Mouse (Mus musculus): ENCODE measurements around the gene Nmnat2.

Nmnat2 gene

GRCm38 (mm10) chr1:153125287-153126275 is 170.8 kb downstream of the Nmnat2 start:
- no peak for DNase-seq (ENCODE audit: low spot score)

DNA sequence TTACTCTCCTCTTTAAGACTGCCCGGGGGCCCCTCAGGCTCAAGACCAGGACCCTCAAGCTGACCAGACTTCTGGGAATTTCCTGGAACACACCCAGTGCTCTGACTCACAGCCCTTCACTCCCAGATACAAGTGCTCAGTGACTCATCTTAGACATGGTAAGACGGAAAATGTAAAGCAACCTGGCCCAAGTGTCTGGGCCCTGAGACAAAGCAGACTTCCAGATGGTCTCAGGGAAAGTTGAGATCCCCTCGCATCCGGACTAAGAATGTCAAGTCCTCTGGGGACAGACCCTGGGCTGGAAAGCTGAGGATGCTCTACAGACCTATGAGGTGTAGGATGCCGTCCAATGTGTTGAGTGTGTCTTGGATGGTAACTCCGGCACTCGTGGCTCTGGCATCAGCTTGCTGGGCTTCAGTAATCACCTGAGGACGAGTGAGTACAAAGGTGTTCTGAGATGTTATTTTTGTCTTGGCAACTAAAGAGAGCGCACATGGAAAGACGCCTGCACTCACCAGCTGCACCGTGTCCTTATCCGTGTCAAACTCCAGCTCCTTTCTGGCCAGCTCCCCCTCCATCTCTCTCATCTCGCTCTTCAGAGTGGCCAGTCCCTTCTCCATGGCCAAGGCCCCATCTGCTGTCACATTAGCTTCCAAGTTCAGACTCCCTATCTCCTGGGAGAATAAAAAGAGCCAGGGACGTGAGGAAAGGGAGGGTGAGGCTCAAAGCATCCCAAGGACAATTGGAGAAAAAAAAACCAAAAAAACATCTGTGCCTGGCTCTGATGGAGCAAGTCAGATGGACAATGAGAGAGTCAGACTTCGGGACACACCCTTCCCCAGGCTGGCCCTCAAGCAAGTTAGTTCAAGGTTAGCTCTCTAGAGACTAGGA is 171.9 kb downstream of the Nmnat2 start:
- DNase-seq (ENCODE audit: low spot score), result peak; percentile 47

GRCm38 (mm10) chr1:153127622-153128021 is 172.8 kb downstream of the Nmnat2 start:
- DNase-seq (ENCODE audit: low spot score), result peak; percentile 64

DNA sequence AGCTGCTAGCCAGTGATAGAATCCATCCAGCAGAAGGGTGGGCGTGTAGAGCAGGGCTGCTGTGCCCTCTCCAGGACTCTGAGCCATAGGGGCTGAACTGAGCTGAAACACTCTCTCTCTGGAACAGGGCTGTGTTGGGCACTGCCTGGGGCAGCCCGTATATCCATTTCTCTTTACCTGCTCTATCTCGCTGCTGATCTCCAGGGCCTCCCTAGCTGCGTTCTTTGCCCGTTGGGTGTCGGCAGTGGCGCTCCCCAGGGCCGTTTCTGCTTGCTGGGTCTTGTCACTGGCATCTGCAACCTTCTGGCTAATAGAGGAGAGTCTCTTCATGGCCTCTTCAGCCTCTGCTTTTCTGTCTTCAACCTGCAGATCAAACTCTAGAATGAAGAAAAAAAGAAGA is 174.0 kb downstream of the Nmnat2 start:
- DNase-seq (ENCODE audit: low spot score), result no peak

DNA sequence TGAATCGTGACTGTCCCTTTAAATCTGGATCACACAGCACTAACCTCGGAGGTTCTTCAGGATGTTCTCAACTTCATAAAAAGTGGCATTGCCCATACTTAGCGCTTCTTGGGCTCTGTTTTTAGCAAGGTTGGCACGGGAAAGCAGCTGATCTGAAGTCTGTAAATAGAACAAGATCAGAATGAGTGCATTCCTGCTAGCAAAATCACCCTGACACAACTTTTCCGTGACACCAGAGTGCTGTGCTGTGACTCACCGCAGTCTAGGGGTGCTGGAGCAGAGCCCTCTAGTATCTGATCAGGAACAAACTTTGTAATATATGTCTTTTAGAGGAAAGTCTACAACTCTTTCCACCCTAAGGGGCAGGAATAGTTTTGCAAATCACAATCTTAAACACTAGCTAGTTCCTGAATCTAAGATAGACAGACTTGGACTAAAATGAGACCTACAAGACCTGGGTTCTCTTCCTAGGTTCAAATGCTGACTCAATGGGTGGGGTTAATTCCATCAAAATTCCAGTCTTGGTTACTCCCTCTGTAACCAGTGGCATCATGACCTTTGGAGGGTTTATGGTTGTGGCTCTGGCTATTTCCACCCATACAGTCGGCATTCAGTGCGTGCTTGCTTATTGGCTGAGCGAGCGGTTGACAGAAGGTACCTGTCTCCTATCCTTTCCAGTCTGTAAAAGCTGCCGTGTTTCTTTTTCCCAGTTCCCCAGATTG is 175.4 kb downstream of the Nmnat2 start:
- DNase-seq (ENCODE audit: low spot score), result peak; percentile 79

GRCm38 (mm10) chr1:153133865-153134781 is 179.3 kb downstream of the Nmnat2 start:
- peak; percentile 57 for DNase-seq (ENCODE audit: low spot score)

DNA sequence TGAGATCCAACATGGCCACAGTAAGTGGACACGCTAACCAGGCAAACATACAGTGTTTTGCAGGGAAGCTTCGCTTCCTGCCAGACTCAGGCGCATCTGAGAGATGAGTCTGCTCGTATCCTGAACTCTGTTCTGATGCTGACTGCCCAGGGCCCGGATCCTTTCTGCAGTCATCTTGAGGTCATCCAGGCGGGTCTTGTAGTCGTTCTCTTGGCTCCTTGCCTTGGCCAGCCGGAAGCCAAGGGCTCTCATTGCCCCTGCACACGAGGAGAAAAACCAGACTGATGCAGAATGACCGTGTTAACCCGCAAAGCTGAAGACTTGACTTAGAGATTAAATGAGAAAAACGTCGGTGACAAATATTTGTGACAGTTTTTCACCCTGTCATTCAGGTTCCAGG is 181.9 kb downstream of the Nmnat2 start:
- DNase-seq (ENCODE audit: low spot score), result no peak

DNA sequence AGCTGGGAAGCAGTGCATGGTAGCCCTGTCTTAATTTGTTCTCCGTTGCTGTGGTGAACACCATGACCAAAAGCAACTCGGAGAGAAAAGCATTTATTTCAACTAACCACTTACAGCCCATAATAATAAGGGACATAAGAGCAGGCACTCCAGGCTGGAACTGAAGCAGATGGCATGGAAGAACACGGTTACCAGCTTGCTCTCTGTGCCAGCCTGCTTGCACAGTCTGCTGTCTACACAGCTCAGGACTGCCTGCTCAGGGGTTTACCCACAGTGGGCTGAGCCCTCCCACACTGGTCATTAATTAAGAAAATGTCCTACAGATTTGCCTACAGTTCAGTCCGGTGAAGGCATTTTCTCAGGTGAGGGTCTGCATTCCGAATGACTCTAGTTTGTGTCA is 183.7 kb downstream of the Nmnat2 start:
- no peak for DNase-seq (ENCODE audit: low spot score)

DNA sequence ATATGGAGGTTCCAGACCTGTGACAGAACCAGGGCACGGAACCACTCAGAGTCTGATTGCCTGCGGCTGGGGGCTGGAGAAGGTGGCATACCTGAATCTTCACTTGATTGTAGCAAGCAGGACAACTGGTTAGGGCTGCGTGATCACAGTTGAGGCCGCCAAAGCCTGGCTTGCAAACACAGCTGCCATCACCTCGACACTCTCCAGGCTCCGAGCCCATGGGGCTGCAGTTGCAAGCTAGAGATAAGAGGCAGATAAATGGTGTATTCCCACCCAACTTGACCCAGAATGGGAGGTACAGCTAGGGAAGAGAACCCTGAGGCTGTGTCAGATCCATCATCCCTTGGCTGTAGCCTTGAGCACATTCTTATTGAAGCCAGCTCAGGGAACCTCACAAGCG is 184.8 kb downstream of the Nmnat2 start:
- DNase-seq (ENCODE audit: low spot score), result no peak

GRCm38 (mm10) chr1:153140265-153140664 is 185.5 kb downstream of the Nmnat2 start:
- no peak for DNase-seq (ENCODE audit: low spot score)

DNA sequence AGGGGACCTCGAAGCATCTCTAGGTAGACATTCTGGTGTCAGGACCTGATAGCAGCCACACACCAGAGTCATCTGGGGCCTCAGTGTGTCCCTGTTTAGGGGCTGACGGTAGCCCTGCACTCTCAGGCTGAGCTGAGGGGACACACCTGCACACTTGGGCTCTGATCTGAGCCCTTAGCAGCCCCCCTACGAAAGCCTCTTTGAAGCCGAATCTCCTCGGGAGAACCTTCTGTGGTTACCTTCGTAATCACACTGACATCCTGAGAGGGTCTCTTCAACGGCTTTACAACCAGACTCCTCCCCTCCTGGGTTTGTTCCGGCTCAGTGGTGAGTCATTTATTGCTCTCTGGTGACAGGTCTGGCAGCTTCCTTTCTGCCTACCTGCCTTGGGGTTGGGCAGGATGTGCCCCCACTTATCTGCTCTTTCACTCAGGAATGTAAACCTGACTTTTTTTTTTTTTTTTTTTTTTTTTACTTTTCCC is 186.0 kb downstream of the Nmnat2 start:
- DNase-seq (ENCODE audit: low spot score), result peak; percentile 47

DNA sequence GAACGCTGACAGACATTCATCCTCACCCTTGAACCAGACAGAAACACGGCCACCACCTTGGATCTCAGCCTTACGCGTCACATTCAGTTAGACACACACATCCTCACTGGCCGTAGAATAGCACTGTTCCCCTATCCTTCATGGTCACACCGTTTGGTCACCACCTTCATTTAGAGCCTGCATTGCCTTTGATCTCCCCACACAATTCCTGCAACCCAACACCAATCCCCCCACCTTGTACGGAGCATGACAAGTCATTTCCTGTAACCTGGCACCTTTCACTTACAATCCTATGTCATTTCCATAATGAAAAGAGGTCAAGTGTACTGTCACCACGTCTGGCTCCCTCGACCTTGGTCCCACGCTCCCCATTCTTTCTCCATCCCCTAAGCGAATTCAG is 189.2 kb downstream of the Nmnat2 start:
- no peak for DNase-seq (ENCODE audit: low spot score)

DNA sequence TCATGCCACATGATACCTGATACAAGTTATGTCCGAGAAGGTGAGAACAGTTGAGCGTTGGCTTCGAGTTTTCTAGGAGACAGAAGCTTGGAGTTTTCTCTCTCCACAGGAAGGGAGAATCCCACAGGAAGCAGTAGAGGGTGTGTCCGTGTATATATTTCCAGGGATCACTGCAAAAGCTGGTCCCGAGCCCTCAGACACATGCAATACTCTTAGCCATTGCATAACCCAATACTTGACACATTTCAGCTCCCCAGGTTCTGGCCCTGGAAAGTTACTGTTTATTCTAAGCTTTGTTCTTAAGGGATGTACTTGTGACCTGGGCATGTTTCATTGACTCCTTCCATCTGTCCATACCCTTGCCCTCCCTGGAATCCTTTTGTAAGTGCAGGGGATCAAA is 191.0 kb downstream of the Nmnat2 start:
- DNase-seq (ENCODE audit: low spot score), result no peak

- DNase-seq (ENCODE audit: low spot score), result no peak
Measured at GRCm38 (mm10) chr1:153152594-153152993, 197.8 kb downstream of the Nmnat2 start.

DNA sequence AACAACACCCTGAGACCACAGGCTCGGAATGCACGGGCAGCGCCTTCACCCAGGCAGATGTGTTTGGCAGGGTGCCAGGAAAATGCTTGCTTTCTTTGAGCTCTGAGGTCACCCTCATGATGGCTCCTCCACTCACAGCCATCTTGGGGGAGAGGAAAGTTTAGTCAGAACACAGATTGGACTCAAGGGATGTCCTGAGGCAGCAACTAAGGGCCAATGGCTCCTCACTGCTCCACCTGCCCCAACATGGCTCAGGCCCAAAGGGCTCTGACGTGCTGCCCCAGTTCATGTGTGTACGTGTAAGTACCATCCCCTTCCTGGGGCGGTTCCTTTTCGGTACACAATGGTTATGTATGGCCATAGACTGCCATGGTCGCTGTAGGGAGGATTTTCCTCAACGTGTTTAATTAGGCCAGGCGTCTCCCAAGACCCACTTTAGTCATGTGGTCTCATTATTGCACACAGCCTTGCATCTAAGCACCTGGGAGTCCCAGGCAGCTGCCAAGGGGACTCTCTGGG is 198.9 kb downstream of the Nmnat2 start:
- DNase-seq (ENCODE audit: low spot score), result no peak

DNA sequence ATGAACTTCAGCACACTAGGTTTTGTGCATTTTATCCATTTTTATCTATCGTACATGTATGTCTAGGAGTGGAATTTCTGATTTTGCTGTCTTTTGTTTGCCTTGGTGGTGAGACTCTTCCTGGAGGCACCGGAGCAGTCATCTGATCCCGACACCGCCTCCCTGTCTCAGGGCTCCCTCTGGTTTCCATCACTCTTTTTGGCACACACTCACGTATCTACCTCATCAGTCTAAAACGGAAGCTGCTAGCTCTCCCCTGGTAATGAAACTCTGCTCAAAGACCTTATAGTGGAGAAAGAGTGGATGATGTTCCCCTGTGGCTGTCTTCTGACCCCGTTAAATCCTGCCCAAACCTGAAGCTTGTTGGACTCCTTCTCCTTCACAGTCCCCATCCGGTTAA is 200.6 kb downstream of the Nmnat2 start:
- no peak for DNase-seq (ENCODE audit: low spot score)

GRCm38 (mm10) chr1:153157021-153157623 is 202.3 kb downstream of the Nmnat2 start:
- DNase-seq (ENCODE audit: low spot score), result peak; percentile 31

DNA sequence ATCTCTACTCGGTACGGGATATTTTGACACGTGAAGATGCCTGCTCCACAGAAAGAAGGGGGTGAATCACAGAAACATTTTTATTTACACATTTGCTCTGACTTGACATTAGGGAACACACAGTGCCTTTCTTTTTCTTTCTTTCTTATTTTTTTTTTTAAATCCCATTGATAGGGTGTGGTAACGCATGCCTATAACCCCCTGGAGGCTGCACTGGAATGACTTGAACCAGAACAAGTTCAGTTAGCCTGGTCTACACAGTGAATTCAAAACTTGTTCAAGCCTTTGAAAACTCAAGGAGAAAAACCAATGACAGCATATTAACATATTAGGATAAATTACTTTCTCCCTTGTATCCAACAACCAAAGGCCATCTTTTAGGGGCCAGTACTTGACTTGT is 204.3 kb downstream of the Nmnat2 start:
- DNase-seq (ENCODE audit: low spot score), result no peak

DNA sequence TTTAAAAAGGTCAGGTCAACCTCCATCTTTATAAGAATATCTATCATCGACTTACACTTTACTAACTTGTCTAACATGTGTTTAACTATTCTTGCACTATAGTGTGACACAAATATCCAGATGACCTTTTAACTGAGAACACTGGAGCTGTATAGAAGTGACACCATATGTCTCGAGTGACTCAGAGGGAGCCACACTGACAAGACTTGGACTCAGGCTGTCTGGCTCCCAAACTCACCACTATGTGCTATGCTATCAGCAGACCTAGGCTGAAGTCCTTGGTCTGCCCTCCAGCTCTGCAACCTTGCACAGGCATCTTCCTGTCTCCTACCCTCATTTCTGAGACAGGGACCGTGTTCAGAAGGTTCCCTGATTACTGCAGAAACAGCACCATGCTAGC is 209.0 kb downstream of the Nmnat2 start:
- DNase-seq (ENCODE audit: low spot score), result no peak

DNA sequence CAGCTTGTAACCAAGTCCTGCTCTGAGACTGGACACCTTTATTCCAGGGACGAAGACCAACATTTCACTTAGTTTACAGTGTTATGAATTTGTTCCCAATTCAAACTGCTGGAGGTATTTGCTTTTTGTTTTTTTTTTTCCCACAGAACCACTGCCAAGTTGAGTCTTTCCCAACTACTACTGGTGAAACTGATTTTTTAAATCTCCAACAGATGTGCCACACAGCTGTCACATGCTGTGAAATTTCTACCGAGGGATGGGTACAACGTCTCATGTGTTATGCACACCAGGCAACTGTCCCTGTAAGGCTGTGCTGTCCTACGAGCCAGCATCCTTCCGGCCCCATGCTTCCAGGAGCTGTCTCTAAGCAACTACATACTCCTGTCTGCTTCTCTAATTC is 213.5 kb downstream of the Nmnat2 start:
- no peak for DNase-seq (ENCODE audit: low spot score)

Measured in lung, postnatal 25 days (tissue).